Mouse (Mus musculus): ENCODE results near the gene Gfy.

DNA sequence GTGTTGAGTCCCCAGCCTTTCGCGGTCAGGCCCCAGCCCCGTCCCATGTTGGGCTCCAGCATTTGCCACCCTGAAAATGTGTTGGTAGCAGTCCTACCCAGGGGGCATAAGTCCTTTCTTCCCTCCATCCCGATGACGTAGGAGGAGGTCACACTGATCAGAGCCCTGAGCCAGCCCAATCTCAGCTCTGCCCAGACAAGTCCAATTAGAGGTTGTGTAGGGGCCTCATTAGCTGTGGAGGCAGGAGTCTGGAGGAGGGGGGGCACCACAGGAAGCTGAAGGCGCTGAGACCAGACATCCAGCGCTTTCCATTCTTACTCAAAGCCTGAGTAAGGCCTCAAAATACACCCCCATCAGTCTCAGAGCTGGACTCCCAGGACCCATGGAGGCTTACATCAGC lies 6.6 kb upstream of the Gfy start:
- TF ChIP-seq CTCF (IDR thresholded peaks at IDR 0.05; ENCODE audit: extremely low read depth, insufficient read depth, insufficient read length, insufficient replicate concordance) (no peak), POLR2A (IDR thresholded peaks at IDR 0.05; ENCODE audit: low read depth, low read length) (no peak)

Data from spleen, adult 2 months (tissue).